Mouse (Mus musculus): ENCODE measurements around the gene Onecut1. TPM values are rescaled to one million over a fixed set of nuclear protein-coding genes. Genes with fewer than 3 reads are reported as not detected.
A peak's percentile ranks its signal among the peaks of the same experiment; 100 is the strongest.

The Onecut1 gene
- polyA plus RNA-seq, 1 experiment from 2014 or later = 9.1 TPM

GRCm38 (mm10) chr9:74852361-74852760 lies 9.4 kb upstream of the Onecut1 start:
- Histone ChIP-seq H3K4me1 (ENCODE audit: insufficient read depth) (peaks cover under 1% of the 10 kb centered on the region), H3K27me3 (ENCODE audit: insufficient read depth, low read length) (peaks cover 53% of the 10 kb centered on the region), H3K9me3 (ENCODE audit: low read length) (no peaks in the 10 kb centered on the region), H3K36me3 (replicated peaks; ENCODE audit: insufficient read depth, low read length) (no peaks in the 10 kb centered on the region), H3K4me3 (ENCODE audit: low read depth, low read length) (no peak overlapping the region), H3K9ac (replicated peaks) (no peak overlapping the region), H3K27ac (ENCODE audit: low read depth) (no peak overlapping the region), H3K4me2 (ENCODE audit: low read depth, low read length) (no peak overlapping the region)
- 16% methylated on average over 4 of the region's 4 CpGs for WGBS (ENCODE audit: insufficient replicate concordance)
- ATAC-seq (no peak), DNase-seq (no peak)
- TF ChIP-seq CTCF (IDR thresholded peaks at IDR 0.05; ENCODE audit: low read depth) (no peak), EP300 (IDR thresholded peaks at IDR 0.05; ENCODE audit: low read depth) (no peak)

- 8% methylated on average over 27 of the region's 28 CpGs for WGBS (ENCODE audit: insufficient replicate concordance)
- TF ChIP-seq EP300 (IDR thresholded peaks at IDR 0.05; ENCODE audit: low read depth) = no peak
- TF ChIP-seq CTCF (IDR thresholded peaks at IDR 0.05; ENCODE audit: low read depth) = no peak
- Histone ChIP-seq H3K9ac (replicated peaks) (no peak overlapping the region; the same call in 1 of the 2 replicates), H3K27me3 (ENCODE audit: insufficient read depth, low read length) (peaks cover 55% of the 10 kb centered on the region), H3K4me1 (ENCODE audit: insufficient read depth) (peaks cover 3% of the 10 kb centered on the region), H3K27ac (ENCODE audit: low read depth) (no peak overlapping the region), H3K4me3 (ENCODE audit: low read depth, low read length) (no peak overlapping the region), H3K36me3 (replicated peaks; ENCODE audit: insufficient read depth, low read length) (no peaks in the 10 kb centered on the region), H3K9me3 (ENCODE audit: low read length) (no peaks in the 10 kb centered on the region), H3K4me2 (ENCODE audit: low read depth, low read length) (peak overlapping the region; percentile 33)
- DNase-seq (no peak), ATAC-seq (peak; percentile 16; the same call in 1 of the 2 replicates)
Measured at GRCm38 (mm10) chr9:74853191-74854072, 8.3 kb upstream of the Onecut1 start.

- peak; percentile 12; the same call in 1 of the 2 replicates for ATAC-seq
- DNase-seq = no peak
- H3K9ac ChIP-seq (replicated peaks) = no peak overlapping the region; the same call in 1 of the 2 replicates
- peaks cover 55% of the 10 kb centered on the region for H3K27me3 ChIP-seq (ENCODE audit: insufficient read depth, low read length)
- H3K36me3 ChIP-seq (replicated peaks; ENCODE audit: insufficient read depth, low read length) = no peaks in the 10 kb centered on the region; the same call in 1 of the 2 replicates
- no peak overlapping the region for H3K27ac ChIP-seq (ENCODE audit: low read depth)
- TF ChIP-seq CTCF (IDR thresholded peaks at IDR 0.05; ENCODE audit: low read depth) (no peak), EP300 (IDR thresholded peaks at IDR 0.05; ENCODE audit: low read depth) (no peak)
- no peak overlapping the region for H3K4me3 ChIP-seq (ENCODE audit: low read depth, low read length)
- WGBS (ENCODE audit: insufficient replicate concordance) = 11% methylated on average over 25 of the region's 25 CpGs
- H3K9me3 ChIP-seq (ENCODE audit: low read length) = no peaks in the 10 kb centered on the region
- H3K4me2 ChIP-seq (ENCODE audit: low read depth, low read length) = peak overlapping the region; percentile 33
- peaks cover 3% of the 10 kb centered on the region for H3K4me1 ChIP-seq (ENCODE audit: insufficient read depth)
Measured at GRCm38 (mm10) chr9:74854073-74854591, 7.6 kb upstream of the Onecut1 start.

- TF ChIP-seq CTCF (IDR thresholded peaks at IDR 0.05; ENCODE audit: low read depth) (no peak), EP300 (IDR thresholded peaks at IDR 0.05; ENCODE audit: low read depth) (no peak)
- no peak overlapping the region for H3K4me2 ChIP-seq (ENCODE audit: low read depth, low read length)
- H3K4me1 ChIP-seq (ENCODE audit: insufficient read depth) = peaks cover 3% of the 10 kb centered on the region
- H3K27ac ChIP-seq (ENCODE audit: low read depth) = no peak overlapping the region
- DNase-seq (no peak), ATAC-seq (no peak)
- H3K9me3 ChIP-seq (ENCODE audit: low read length) = no peaks in the 10 kb centered on the region
- H3K27me3 ChIP-seq (ENCODE audit: insufficient read depth, low read length) = peaks cover 60% of the 10 kb centered on the region
- 9% methylated on average over 4 of the region's 4 CpGs for WGBS (ENCODE audit: insufficient replicate concordance)
- no peak overlapping the region for H3K9ac ChIP-seq (replicated peaks)
- no peaks in the 10 kb centered on the region; the same call in 1 of the 2 replicates for H3K36me3 ChIP-seq (replicated peaks; ENCODE audit: insufficient read depth, low read length)
- H3K4me3 ChIP-seq (ENCODE audit: low read depth, low read length) = no peak overlapping the region
Measured at GRCm38 (mm10) chr9:74855446-74855845, 6.3 kb upstream of the Onecut1 start.

- Histone ChIP-seq H3K36me3 (replicated peaks; ENCODE audit: insufficient read depth, low read length) (no peaks in the 10 kb centered on the region; the same call in 1 of the 2 replicates), H3K9ac (replicated peaks) (no peak overlapping the region), H3K4me2 (ENCODE audit: low read depth, low read length) (no peak overlapping the region), H3K27me3 (ENCODE audit: insufficient read depth, low read length) (peaks cover 67% of the 10 kb centered on the region), H3K4me3 (ENCODE audit: low read depth, low read length) (no peak overlapping the region), H3K9me3 (ENCODE audit: low read length) (no peaks in the 10 kb centered on the region), H3K27ac (ENCODE audit: low read depth) (no peak overlapping the region), H3K4me1 (ENCODE audit: insufficient read depth) (peaks cover 3% of the 10 kb centered on the region)
- WGBS (ENCODE audit: insufficient replicate concordance) = 8% methylated on average over 28 of the region's 28 CpGs
- no peak for TF ChIP-seq CTCF (IDR thresholded peaks at IDR 0.05; ENCODE audit: low read depth)
- no peak for TF ChIP-seq EP300 (IDR thresholded peaks at IDR 0.05; ENCODE audit: low read depth)
- DNase-seq = peak; percentile 38
- ATAC-seq = no peak
Measured at GRCm38 (mm10) chr9:74856578-74857507, 4.9 kb upstream of the Onecut1 start.
